Mouse (Mus musculus) kidney, embryonic 14.5 days (tissue): Measurements from ENCODE around the gene Cyp24a1. TPM values are rescaled to one million over a fixed set of nuclear protein-coding genes. Genes with fewer than 3 reads are reported as not detected.
A peak's percentile ranks its signal among the peaks of the same experiment; 100 is the strongest.

Experiments
- ATAC-seq: fragments of 200-750 bp; cut with Nextera tagmentation; 2 replicates; pipeline ENCODE4 v1.8.0; 2017; ENCODE audit warnings: moderate number of reproducible peaks, mild to moderate bottlenecking, moderate TSS enrichment, moderate library complexity; ENCODE audit not compliant: low FRiP score, low TSS enrichment
- H3K27ac ChIP-seq: fragments of 300-500 bp; sonication (generic); 2 replicates; pipeline ENCODE4 v1.5.1; 2014; ENCODE audit warnings: low read depth, mild to moderate bottlenecking, low read length, moderate library complexity, mixed read lengths
- H3K27me3 ChIP-seq: fragments of 300-500 bp; sonication (generic); 2 replicates; pipeline ENCODE4 v1.6.1; 2014; ENCODE audit warnings: mild to moderate bottlenecking, low read length; ENCODE audit not compliant: control insufficient read depth, insufficient read depth
- H3K36me3 ChIP-seq: fragments of 300-500 bp; sonication (generic); 2 replicates; pipeline ENCODE4 v1.6.1; 2014; ENCODE audit warnings: low read length, mixed read lengths; ENCODE audit not compliant: control insufficient read depth, insufficient read depth
- H3K4me1 ChIP-seq: fragments of 300-500 bp; sonication (generic); 2 replicates; pipeline ENCODE4 v1.6.1; 2014; ENCODE audit warnings: low read length, mixed read lengths; ENCODE audit not compliant: control insufficient read depth, insufficient read depth
- H3K4me2 ChIP-seq: fragments of 300-500 bp; sonication (generic); replicated peaks from 2 replicates; pipeline ENCODE4 v1.6.1; 2014; ENCODE audit warnings: low read depth, mild to moderate bottlenecking, low read length
- H3K4me3 ChIP-seq: fragments of 300-500 bp; sonication (generic); 2 replicates; pipeline ENCODE4 v1.5.1; 2014; ENCODE audit warnings: mild to moderate bottlenecking, low read length
- H3K9ac ChIP-seq: fragments of 300-500 bp; sonication (generic); 2 replicates; pipeline ENCODE4 v1.6.1; 2014; ENCODE audit warnings: low read depth, mild to moderate bottlenecking, low read length, moderate library complexity
- H3K9me3 ChIP-seq: fragments of 300-500 bp; sonication (generic); 2 replicates; pipeline ENCODE4 v1.6.1; 2016; ENCODE audit warnings: low read length; ENCODE audit not compliant: control insufficient read depth
- WGBS: fragments of 180-500 bp; shearing (Covaris S2); extraction: QIAGEN DNeasy Blood & Tissue Kit; methylation state at CpG from one replicate; pipeline ENCODE4 v1.1.7; 2014; 5-methylcytosine and 5-hydroxymethylcytosine counted together
- polyA plus RNA-seq: library from polyadenylated mRNA; unstranded; fragments of >200 nt; fragmentation: Nextera tagmentation; extraction: Ambion mirVana; gene quantifications from 2 replicates; pipeline ENCODE4 v1.2.1, GENCODE M21; 2014

Cyp24a1 gene
- polyA plus RNA-seq, 1 experiment from 2014 or later: 0.23 TPM

GRCm38 (mm10) chr2:170438782-170439181 is 58.2 kb downstream of the Cyp24a1 start:
- peak overlapping the region; percentile 13 for H3K4me2 ChIP-seq
- no peaks in the 10 kb centered on the region for H3K36me3 ChIP-seq
- no peak overlapping the region for H3K9ac ChIP-seq
- no peaks in the 10 kb centered on the region for H3K9me3 ChIP-seq
- WGBS: 32% methylated on average over 13 of the region's 13 CpGs
- H3K27me3 ChIP-seq: no peaks in the 10 kb centered on the region
- no peak for ATAC-seq
- H3K27ac ChIP-seq: no peak overlapping the region
- H3K4me1 ChIP-seq: no peaks in the 10 kb centered on the region
- H3K4me3 ChIP-seq: no peak overlapping the region

GRCm38 (mm10) chr2:170436204-170436603 is 60.7 kb downstream of the Cyp24a1 start:
- Histone ChIP-seq H3K4me3 (no peak overlapping the region), H3K4me1 (no peaks in the 10 kb centered on the region), H3K9ac (no peak overlapping the region), H3K27me3 (no peaks in the 10 kb centered on the region), H3K9me3 (no peaks in the 10 kb centered on the region), H3K36me3 (no peaks in the 10 kb centered on the region), H3K27ac (no peak overlapping the region), H3K4me2 (no peak overlapping the region)
- no peak for ATAC-seq
- 71% methylated on average over 4 of the region's 4 CpGs for WGBS

Other genes with a start within 250 kb of the Cyp24a1 start
- gene Bcas1, start 69.3 kb downstream of the Cyp24a1 start, polyA plus RNA-seq: 0.64 TPM in 1 of 2 replicates, not detected in the other
- 102 and 154 TPM in 2 replicates for gene Pfdn4, start 717 bp downstream of the Cyp24a1 start, polyA plus RNA-seq
- gene 4930470P17Rik, start 104.9 kb upstream of the Cyp24a1 start, polyA plus RNA-seq: not detected in 2 replicates
- 0.81 and 0.85 TPM in 2 replicates for gene Dok5, start 234.7 kb upstream of the Cyp24a1 start, polyA plus RNA-seq